Mouse (Mus musculus) kidney, adult 11 months (tissue): ENCODE measurements around the gene Prune1.

Experiments used
- DNase-seq: peaks from one replicate; pipeline ENCODE4 v3.0.0; 2022

Prune1 gene

GRCm38 (mm10) chr3:95275161-95275560 lies 6.7 kb downstream of the Prune1 start:
- no peak for DNase-seq

- DNase-seq = no peak
Measured at GRCm38 (mm10) chr3:95274453-95274852, 7.4 kb downstream of the Prune1 start.

GRCm38 (mm10) chr3:95273471-95273870 lies 8.4 kb downstream of the Prune1 start:
- no peak for DNase-seq

- DNase-seq = no peak
Measured at GRCm38 (mm10) chr3:95270766-95271364, 11.0 kb downstream of the Prune1 start.

GRCm38 (mm10) chr3:95269789-95270188 lies 12.1 kb downstream of the Prune1 start:
- DNase-seq = no peak

- peak; percentile 53 for DNase-seq
Measured at GRCm38 (mm10) chr3:95267855-95268254, 14.0 kb downstream of the Prune1 start.

GRCm38 (mm10) chr3:95266052-95266451 lies 15.8 kb downstream of the Prune1 start:
- DNase-seq = no peak

GRCm38 (mm10) chr3:95264724-95265123 lies 17.2 kb downstream of the Prune1 start:
- no peak for DNase-seq

- DNase-seq = peak; percentile 91
Measured at GRCm38 (mm10) chr3:95263089-95263739, 18.7 kb downstream of the Prune1 start.

GRCm38 (mm10) chr3:95261975-95262374 lies 19.9 kb downstream of the Prune1 start:
- no peak for DNase-seq

- peak; percentile 66 for DNase-seq
Measured at GRCm38 (mm10) chr3:95256931-95257330, 24.9 kb downstream of the Prune1 start.

GRCm38 (mm10) chr3:95250783-95251424 lies 31.0 kb downstream of the Prune1 start, which contains the start of gene Bnipl:
Bnipl (minus strand) TSS chr3:95251193.
- DNase-seq = no peak

GRCm38 (mm10) chr3:95250361-95250760 lies 31.5 kb downstream of the Prune1 start:
- no peak for DNase-seq

GRCm38 (mm10) chr3:95247660-95248336 lies 34.1 kb downstream of the Prune1 start:
- DNase-seq = no peak

- DNase-seq = peak; percentile 50
Measured at GRCm38 (mm10) chr3:95246465-95247231, 35.2 kb downstream of the Prune1 start.

GRCm38 (mm10) chr3:95243086-95243485 lies 38.8 kb downstream of the Prune1 start:
- DNase-seq = no peak

GRCm38 (mm10) chr3:95241498-95241897 lies 40.4 kb downstream of the Prune1 start, which contains the start of gene Gm128:
Gm128 (minus strand) TSS chr3:95241598.
- no peak for DNase-seq

GRCm38 (mm10) chr3:95240900-95241299 lies 41.0 kb downstream of the Prune1 start:
- no peak for DNase-seq

- peak; percentile 23 for DNase-seq
Measured at GRCm38 (mm10) chr3:95239971-95240370, 41.9 kb downstream of the Prune1 start.

GRCm38 (mm10) chr3:95239022-95239421 lies 42.9 kb downstream of the Prune1 start:
- no peak for DNase-seq

GRCm38 (mm10) chr3:95237541-95238099 lies 44.3 kb downstream of the Prune1 start:
- DNase-seq = no peak
